Mouse (Mus musculus): Measurements from ENCODE around the gene Atp6v1g1. TPM values are rescaled to one million over a fixed set of nuclear protein-coding genes. Genes with fewer than 3 reads are reported as not detected.
A peak's percentile ranks its signal among the peaks of the same experiment; 100 is the strongest.

Atp6v1g1 gene
- polyA plus RNA-seq, 1 experiment from 2014 or later = 480 TPM

GRCm38 (mm10) chr4:63567712-63568390, 23.3 kb downstream of the Atp6v1g1 start:
- 93% methylated on average over 9 of the region's 10 CpGs for WGBS
- peaks cover 14% of the 10 kb centered on the region for H3K4me1 ChIP-seq (replicated peaks)
- no peaks in the 10 kb centered on the region for H3K36me3 ChIP-seq
- no peak overlapping the region for H3K4me3 ChIP-seq
- no peak overlapping the region for H3K4me2 ChIP-seq
- no peaks in the 10 kb centered on the region for H3K27me3 ChIP-seq
- no peak overlapping the region for H3K27ac ChIP-seq
- H3K9ac ChIP-seq = no peak overlapping the region
- no peaks in the 10 kb centered on the region for H3K9me3 ChIP-seq
- no peak for ATAC-seq (ENCODE audit: low FRiP score)

GRCm38 (mm10) chr4:63569322-63569721, 24.8 kb downstream of the Atp6v1g1 start:
- no peak overlapping the region for H3K4me3 ChIP-seq
- H3K27me3 ChIP-seq = no peaks in the 10 kb centered on the region
- H3K9me3 ChIP-seq = no peaks in the 10 kb centered on the region
- H3K4me2 ChIP-seq = no peak overlapping the region
- no peaks in the 10 kb centered on the region for H3K36me3 ChIP-seq
- no peak overlapping the region for H3K9ac ChIP-seq
- peaks cover 14% of the 10 kb centered on the region for H3K4me1 ChIP-seq (replicated peaks)
- WGBS = 89% methylated on average over 8 of the region's 8 CpGs
- H3K27ac ChIP-seq = no peak overlapping the region
- no peak for ATAC-seq (ENCODE audit: low FRiP score)

DNA sequence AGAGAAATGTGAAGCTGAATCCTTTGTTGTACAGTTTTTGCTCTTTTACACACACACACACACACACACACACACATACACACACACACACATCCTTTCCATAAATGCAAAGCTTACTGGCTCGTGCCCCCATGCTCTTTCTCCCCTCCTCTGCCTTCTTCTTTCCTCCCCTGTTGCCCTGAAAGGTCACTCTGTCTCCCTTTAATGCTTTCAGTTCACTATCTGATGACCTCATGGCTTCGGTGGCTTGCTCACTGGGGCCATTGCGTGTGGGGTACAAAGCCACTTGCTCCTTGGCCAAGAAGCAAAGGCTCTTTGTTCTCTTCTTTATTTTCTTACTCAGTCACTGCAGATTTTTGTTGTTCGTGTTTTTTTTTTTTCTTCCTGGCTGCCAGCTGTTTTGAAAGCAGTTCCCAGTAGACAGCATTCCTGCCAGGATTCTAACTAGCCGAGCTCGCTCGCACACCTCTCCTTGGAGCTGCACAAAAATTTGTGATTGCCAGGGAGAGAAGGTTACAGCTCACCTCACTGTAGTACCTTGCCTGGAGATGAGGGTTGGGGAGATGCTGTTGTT, 25.7 kb downstream of the Atp6v1g1 start:
- Histone ChIP-seq H3K36me3 (no peaks in the 10 kb centered on the region), H3K9ac (no peak overlapping the region), H3K4me2 (no peak overlapping the region), H3K4me3 (no peak overlapping the region), H3K4me1 (replicated peaks) (peaks cover 14% of the 10 kb centered on the region), H3K9me3 (no peaks in the 10 kb centered on the region), H3K27me3 (no peaks in the 10 kb centered on the region), H3K27ac (no peak overlapping the region; the same call in 1 of the 2 replicates)
- no peak for ATAC-seq (ENCODE audit: low FRiP score)
- WGBS = 15% methylated on average over 7 of the region's 7 CpGs

GRCm38 (mm10) chr4:63572621-63573020, 28.0 kb downstream of the Atp6v1g1 start:
- Histone ChIP-seq H3K4me3 (no peak overlapping the region), H3K9me3 (peaks cover 3% of the 10 kb centered on the region; the same call in 1 of the 2 replicates), H3K27me3 (no peaks in the 10 kb centered on the region), H3K4me2 (no peak overlapping the region), H3K27ac (no peak overlapping the region), H3K4me1 (replicated peaks) (peaks cover 14% of the 10 kb centered on the region), H3K36me3 (peaks cover 2% of the 10 kb centered on the region), H3K9ac (no peak overlapping the region)
- no peak for ATAC-seq (ENCODE audit: low FRiP score)
- WGBS = 95% methylated on average over 5 of the region's 5 CpGs

DNA sequence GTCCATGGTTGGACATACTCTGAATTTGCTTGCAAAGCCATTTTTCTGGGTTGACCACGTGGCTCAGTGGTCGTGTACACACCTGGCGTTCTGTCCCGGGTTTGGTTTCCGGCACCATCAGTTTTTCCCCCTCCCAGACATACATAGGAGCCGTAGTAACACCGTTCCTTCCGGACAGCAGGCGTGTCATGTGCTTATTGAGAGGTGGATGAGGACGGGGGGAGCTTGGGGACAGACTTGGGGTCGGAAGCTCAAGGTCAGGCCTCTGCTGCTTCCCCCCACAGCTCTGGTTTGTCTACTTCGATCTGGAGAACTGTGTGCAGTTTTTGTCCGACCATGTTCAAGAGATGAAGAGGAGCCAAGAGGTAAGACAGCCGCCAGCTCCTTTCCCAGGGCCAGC, 35.1 kb downstream of the Atp6v1g1 start:
- peaks cover 5% of the 10 kb centered on the region for H3K36me3 ChIP-seq
- no peak overlapping the region for H3K4me3 ChIP-seq
- WGBS = 80% methylated on average over 14 of the region's 14 CpGs
- peaks cover 3% of the 10 kb centered on the region; the same call in 1 of the 2 replicates for H3K9me3 ChIP-seq
- peaks cover 9% of the 10 kb centered on the region for H3K4me1 ChIP-seq (replicated peaks)
- H3K4me2 ChIP-seq = no peak overlapping the region
- H3K9ac ChIP-seq = no peak overlapping the region
- H3K27ac ChIP-seq = peak overlapping the region; percentile 67
- ATAC-seq (ENCODE audit: low FRiP score) = peak; percentile 39; the same call in 1 of the 2 replicates
- no peaks in the 10 kb centered on the region for H3K27me3 ChIP-seq

- peak; percentile 76 for ATAC-seq (ENCODE audit: low FRiP score)
- 21% methylated on average over 6 of the region's 6 CpGs for WGBS
- Histone ChIP-seq H3K4me1 (replicated peaks) (peaks cover 9% of the 10 kb centered on the region), H3K27me3 (no peaks in the 10 kb centered on the region), H3K4me2 (no peak overlapping the region), H3K9me3 (peaks cover 3% of the 10 kb centered on the region; the same call in 1 of the 2 replicates), H3K36me3 (peaks cover 5% of the 10 kb centered on the region), H3K9ac (no peak overlapping the region), H3K4me3 (no peak overlapping the region), H3K27ac (peak overlapping the region; percentile 67)
Measured at GRCm38 (mm10) chr4:63580078-63580477, 35.5 kb downstream of the Atp6v1g1 start.

GRCm38 (mm10) chr4:63582580-63582979, 38.0 kb downstream of the Atp6v1g1 start:
- H3K27ac ChIP-seq = no peak overlapping the region
- H3K36me3 ChIP-seq = peaks cover 3% of the 10 kb centered on the region
- no peaks in the 10 kb centered on the region for H3K9me3 ChIP-seq
- no peak for ATAC-seq (ENCODE audit: low FRiP score)
- no peaks in the 10 kb centered on the region for H3K27me3 ChIP-seq
- H3K9ac ChIP-seq = no peak overlapping the region
- no peak overlapping the region for H3K4me3 ChIP-seq
- H3K4me1 ChIP-seq (replicated peaks) = peaks cover 9% of the 10 kb centered on the region
- WGBS = 78% methylated on average over 5 of the region's 5 CpGs
- no peak overlapping the region for H3K4me2 ChIP-seq

DNA sequence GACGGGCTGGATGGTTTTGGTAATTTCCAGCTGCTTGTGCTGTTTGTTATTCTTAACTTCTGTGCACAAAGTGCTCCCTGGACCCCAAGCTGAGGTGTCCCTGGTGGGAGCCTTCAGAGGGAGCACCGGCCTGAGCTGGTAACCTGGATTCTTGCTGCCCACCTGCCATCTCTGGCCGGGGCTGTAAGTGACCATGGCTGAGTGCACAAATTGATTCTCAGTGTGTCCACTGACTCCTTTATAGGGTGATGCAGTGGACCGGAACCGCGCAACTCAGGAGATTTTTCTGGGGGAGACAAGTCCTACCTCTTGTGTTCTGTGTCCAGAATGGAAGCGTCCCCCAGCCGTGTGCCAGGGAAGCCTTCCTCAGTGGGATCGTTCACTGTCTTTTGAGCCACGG, 40.6 kb downstream of the Atp6v1g1 start:
- no peaks in the 10 kb centered on the region for H3K36me3 ChIP-seq
- H3K27ac ChIP-seq = no peak overlapping the region
- no peak overlapping the region for H3K9ac ChIP-seq
- H3K4me1 ChIP-seq (replicated peaks) = peaks cover 2% of the 10 kb centered on the region
- no peak overlapping the region for H3K4me3 ChIP-seq
- no peak overlapping the region for H3K4me2 ChIP-seq
- ATAC-seq (ENCODE audit: low FRiP score) = no peak
- no peaks in the 10 kb centered on the region for H3K9me3 ChIP-seq
- WGBS = 84% methylated on average over 10 of the region's 10 CpGs
- no peaks in the 10 kb centered on the region for H3K27me3 ChIP-seq

DNA sequence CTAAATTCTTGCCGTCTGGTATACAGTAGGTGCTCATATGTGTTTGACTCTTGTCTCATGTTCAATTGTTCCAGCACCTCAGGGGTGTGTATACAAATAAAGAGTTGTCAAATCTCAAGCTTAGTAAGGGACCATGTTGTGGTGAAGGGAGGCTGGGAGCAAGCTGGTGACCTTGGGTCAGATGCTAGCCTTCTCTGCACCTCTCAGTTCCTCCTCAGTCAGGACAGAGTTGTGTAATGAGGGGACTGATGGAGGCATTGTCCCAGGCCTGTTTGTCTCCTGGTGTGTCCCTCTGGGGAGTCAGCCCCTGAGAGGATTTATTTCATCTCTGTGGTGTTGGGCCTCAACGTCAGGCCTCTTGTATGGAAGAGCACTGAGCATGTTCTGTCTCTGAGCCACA, 41.7 kb downstream of the Atp6v1g1 start:
- H3K9ac ChIP-seq = no peak overlapping the region
- WGBS = 73% methylated on average over 2 of the region's 2 CpGs

GRCm38 (mm10) chr4:63589987-63590386, 45.4 kb downstream of the Atp6v1g1 start:
- ATAC-seq (ENCODE audit: low FRiP score) = no peak
- 88% methylated on average over 7 of the region's 7 CpGs for WGBS

More for the DNA sequence above, 41.7 kb downstream of the Atp6v1g1 start:
- H3K4me3 ChIP-seq = no peak overlapping the region
- ATAC-seq (ENCODE audit: low FRiP score) = no peak
- no peak overlapping the region for H3K4me2 ChIP-seq
- no peak overlapping the region for H3K27ac ChIP-seq
- no peaks in the 10 kb centered on the region for H3K27me3 ChIP-seq
- H3K9me3 ChIP-seq = no peaks in the 10 kb centered on the region
- H3K36me3 ChIP-seq = no peaks in the 10 kb centered on the region
- H3K4me1 ChIP-seq (replicated peaks) = no peaks in the 10 kb centered on the region

GRCm38 (mm10) chr4:63590538-63590937, 46.0 kb downstream of the Atp6v1g1 start:
- Histone ChIP-seq H3K36me3 (no peaks in the 10 kb centered on the region), H3K4me2 (no peak overlapping the region), H3K9ac (no peak overlapping the region), H3K4me1 (replicated peaks) (no peaks in the 10 kb centered on the region), H3K27ac (no peak overlapping the region), H3K9me3 (no peaks in the 10 kb centered on the region), H3K27me3 (no peaks in the 10 kb centered on the region), H3K4me3 (no peak overlapping the region)
- ATAC-seq (ENCODE audit: low FRiP score) = no peak
- WGBS = 88% methylated on average over 4 of the region's 4 CpGs

More at GRCm38 (mm10) chr4:63589987-63590386, 45.4 kb downstream of the Atp6v1g1 start:
- no peak overlapping the region for H3K4me3 ChIP-seq
- H3K36me3 ChIP-seq = no peaks in the 10 kb centered on the region
- H3K9ac ChIP-seq = no peak overlapping the region
- no peak overlapping the region for H3K27ac ChIP-seq
- no peak overlapping the region for H3K4me2 ChIP-seq
- H3K4me1 ChIP-seq (replicated peaks) = no peaks in the 10 kb centered on the region
- H3K9me3 ChIP-seq = no peaks in the 10 kb centered on the region
- no peaks in the 10 kb centered on the region for H3K27me3 ChIP-seq

- no peak for ATAC-seq (ENCODE audit: low FRiP score)
- no peaks in the 10 kb centered on the region for H3K27me3 ChIP-seq
- no peak overlapping the region for H3K9ac ChIP-seq
- H3K9me3 ChIP-seq = no peaks in the 10 kb centered on the region
- no peaks in the 10 kb centered on the region for H3K36me3 ChIP-seq
- WGBS = 85% methylated on average over 5 of the region's 5 CpGs
- no peak overlapping the region for H3K4me2 ChIP-seq
- no peaks in the 10 kb centered on the region for H3K4me1 ChIP-seq (replicated peaks)
- H3K4me3 ChIP-seq = no peak overlapping the region
- H3K27ac ChIP-seq = no peak overlapping the region
Measured at GRCm38 (mm10) chr4:63594459-63595110, 50.0 kb downstream of the Atp6v1g1 start.
